Mouse (Mus musculus) regulatory T cell (primary cell): ENCODE data around the gene Dstn.

ENCODE experiments used
- in situ Hi-C: fragments of 300-600 bp; cut with MboI, MseI; formaldehyde crosslinking; loops from one replicate; pipeline ENCODE4 v1.15.1; 2025; ENCODE audit warnings: high pct_unique_total_duplicates

Dstn gene

DNA sequence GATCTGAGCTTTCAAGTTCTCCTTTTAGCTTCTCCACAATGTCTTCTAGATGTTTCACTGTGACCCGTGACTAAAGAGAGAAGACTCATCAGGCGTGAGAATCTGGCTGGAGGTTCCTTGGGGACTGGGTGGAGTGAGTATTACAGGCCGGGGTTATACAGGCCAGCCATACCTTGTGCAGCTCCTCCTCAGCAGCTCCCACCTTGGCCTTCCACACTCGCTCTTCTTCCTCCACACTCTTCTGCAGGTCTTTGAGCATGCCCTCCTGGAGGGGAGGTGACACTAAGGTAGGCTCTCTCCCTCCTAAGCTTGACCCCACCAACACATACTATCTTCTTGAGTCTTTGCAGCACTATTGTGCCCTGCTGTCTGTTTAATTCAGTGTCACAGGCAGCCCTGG, 38.8 kb downstream of the Dstn start:
- in situ Hi-C loops: no loop called here

DNA sequence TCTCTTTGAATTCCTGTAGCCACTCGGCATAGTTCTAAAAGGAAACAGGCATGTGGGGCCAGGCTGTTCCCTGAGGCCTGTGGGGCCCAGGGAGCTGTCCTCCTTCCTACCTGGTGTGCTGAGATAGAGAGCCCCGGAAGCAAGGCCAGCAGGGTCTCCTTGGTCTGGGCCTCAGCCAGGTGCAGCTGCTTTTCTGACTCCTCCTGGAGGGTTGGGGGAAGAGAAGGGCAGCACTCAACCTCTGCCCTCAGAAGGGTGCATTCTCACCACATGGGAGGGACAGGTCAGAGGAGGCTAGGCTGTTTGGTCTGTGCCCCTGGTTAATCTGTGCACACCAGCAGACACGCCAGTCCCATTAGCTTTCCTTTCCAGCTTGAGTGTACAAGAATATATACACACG, 39.9 kb downstream of the Dstn start:
- in situ Hi-C loops: no loop called here

DNA sequence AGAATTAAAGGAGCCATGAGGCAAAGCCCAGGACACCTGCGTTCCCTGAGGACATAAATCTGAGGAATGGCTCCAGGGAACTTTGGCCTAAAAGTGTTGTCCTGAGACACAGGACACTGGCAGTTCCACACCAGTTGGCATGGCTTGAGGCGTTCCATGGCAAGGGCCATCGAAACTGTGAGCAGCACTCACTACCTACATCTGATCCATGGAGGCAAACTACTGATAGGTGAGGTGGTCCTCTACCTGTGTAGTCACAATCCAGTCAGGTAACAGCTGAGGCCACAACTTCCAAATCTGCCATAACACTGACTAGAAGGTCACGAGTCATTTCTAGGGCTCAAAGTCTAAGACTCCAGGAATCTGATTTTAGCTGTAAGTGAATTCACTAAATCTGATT, 40.6 kb downstream of the Dstn start:
- in situ Hi-C loops: no loop called here

DNA sequence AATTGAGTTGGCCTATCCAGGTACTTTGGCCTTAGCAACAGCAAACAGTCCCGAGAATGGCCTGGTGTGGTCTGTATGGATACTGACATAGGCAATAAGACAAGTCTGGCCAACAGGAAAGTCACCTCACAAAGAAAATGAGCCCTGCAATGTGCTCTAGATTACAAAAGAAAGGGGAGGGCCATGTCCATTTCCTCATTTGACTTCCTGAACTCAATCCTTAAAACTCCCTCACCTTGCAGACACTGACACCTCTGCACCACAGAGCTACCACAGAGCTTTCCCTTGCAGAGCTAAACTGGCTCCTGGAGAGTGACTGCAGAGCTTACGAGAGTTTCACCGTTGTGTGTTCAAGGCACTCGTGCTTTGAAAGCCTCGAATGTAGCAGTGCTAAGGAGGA, 47.1 kb downstream of the Dstn start:
- in situ Hi-C loops: no loop called here

DNA sequence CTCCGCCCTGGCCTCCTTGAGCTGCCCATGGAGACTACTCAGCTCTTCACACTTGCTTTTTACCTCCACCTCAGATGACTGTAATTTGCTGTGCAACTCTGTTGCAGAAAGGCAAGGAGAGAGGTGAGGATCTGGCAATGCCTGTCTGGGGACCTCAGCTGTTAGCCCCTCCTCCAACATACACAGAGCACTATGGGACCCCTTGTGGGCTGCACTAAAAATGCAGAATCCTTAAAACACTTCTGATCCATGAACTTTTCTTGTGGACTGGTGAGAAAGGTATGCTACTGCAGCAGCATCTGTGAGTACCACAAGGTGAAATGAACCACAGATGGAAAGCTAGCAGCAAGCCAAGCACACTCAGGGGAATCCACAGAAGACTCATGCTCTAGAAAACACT, 48.2 kb downstream of the Dstn start:
- in situ Hi-C loops: no loop called here

- in situ Hi-C loops: no loop called here
Observed at GRCm38 (mm10) chr2:143969260-143969659, 54.1 kb downstream of the Dstn start.

DNA sequence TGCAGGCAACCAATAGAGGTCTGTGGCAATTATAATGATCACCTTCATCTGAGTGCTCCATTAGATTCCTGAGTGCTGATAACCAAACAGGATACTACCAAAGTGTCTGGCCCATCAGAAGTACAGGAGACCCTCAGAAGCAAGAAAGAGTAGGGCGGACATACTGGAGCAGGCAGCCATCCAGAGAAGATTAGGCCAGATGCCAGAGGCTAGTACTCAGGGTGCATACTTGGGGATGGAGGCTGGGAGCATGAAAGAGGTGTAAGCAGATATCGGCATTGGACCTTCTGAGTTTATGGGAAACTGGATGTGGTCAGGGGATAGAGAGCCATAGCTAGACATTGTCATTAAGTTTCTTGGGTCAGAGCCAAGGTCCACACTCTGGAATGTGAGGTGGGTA, 55.7 kb downstream of the Dstn start:
- in situ Hi-C loops: no loop called here

- in situ Hi-C loops: no loop called here
Observed at GRCm38 (mm10) chr2:143971887-143972286, 56.8 kb downstream of the Dstn start.

DNA sequence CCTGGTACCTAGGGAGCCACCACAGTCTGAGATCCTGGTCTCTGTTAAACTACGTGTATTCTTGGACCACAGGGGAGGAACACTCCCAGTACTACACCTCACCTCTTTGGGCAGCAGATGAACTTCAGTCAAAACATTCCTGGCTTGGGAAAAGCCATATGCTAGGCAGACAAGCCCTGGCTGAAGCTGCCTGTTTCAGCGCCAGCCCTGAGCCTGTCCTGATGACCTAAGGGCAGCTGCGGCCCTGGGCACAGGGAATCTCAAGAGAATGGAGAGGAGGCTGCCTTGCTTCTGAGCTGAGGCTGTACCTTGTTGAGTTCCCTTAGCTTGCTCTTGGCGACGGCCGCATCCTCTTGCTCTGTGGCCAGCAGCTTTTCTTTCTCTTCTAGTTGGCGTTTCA, 58.0 kb downstream of the Dstn start:
- in situ Hi-C loops: no loop called here

DNA sequence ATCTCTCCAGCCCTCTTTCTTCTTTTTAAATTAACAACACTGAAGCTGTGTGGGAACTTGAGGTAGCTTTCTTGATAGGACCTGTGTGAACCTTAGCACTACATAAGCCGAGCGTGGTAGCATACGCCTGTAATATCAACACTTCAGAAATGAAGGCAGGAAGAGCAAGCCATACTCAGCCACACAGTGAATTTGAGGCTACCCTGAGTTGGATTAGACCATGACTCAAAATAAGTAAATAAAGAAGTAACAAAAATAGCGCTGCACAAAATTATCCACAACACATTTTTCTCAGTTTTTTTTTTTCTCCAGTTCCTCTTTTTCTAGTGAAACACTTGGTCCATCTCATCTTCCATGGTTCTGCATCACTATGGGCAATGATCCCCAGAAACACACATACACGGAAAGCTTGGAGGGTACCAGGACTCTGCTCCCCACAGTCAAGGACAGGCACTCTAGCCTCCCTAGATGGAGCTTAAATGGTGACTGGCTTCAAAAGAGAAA, 60.1 kb downstream of the Dstn start:
- in situ Hi-C loops: no loop called here

DNA sequence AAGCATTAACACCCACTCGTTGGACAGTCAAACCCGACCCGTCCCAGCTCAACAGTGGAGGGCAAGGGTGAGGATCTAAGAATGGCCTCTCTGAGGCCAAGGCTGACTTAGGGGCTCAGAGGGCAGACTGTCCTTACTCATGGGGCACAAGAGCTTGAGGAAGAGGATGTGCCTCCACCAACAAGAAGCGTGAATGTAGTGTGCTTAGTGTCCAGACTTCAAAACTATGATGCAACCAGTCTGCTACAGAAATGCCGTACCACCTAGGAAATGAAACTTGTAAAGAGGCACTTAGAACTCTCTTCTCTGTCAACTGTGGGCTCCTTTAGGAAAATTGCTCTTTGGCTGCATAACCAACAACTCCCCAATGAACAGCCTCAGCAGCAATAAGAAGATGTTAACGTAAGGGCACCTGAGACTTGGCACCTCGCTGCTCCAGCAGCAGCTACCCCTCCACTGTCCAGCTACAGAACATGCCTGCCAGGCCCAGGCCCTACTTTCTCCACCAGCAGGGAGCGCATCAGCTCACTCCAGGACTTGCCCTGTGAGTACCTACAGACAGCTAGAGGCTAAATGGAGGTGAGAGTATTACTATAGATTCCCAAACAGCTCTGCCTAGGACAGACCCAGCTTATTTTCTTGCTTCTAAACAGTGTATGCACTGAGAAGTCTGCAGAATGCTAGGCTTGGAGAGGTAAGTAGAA, 63.5 kb downstream of the Dstn start:
- in situ Hi-C loops: no loop called here

- in situ Hi-C loops: no loop called here
Observed at GRCm38 (mm10) chr2:143980781-143981398, 65.8 kb downstream of the Dstn start.

- in situ Hi-C loops: no loop called here
Observed at GRCm38 (mm10) chr2:143982152-143982551, 67.0 kb downstream of the Dstn start.

- in situ Hi-C loops: no loop called here
Observed at GRCm38 (mm10) chr2:143982901-143983300, 67.8 kb downstream of the Dstn start.

DNA sequence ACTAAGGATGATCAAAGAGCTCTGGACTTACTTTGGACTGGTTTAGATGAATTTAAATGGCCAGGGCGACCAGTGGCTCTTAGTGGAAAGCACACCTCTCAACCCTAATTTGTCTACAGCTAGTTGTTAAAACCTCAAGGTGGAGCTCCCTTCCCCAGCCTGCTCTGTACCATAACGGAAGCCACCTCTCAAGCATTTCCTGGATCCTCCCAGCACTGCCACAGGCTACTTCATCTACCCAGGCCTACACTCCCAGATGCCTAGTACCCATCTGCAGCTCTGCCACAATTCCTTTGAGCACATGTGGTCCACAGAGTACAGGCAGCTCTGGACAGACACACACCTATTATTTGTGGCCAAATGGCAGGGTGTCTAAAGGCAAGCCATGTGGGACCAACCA, 68.4 kb downstream of the Dstn start:
- in situ Hi-C loops: no loop called here

DNA sequence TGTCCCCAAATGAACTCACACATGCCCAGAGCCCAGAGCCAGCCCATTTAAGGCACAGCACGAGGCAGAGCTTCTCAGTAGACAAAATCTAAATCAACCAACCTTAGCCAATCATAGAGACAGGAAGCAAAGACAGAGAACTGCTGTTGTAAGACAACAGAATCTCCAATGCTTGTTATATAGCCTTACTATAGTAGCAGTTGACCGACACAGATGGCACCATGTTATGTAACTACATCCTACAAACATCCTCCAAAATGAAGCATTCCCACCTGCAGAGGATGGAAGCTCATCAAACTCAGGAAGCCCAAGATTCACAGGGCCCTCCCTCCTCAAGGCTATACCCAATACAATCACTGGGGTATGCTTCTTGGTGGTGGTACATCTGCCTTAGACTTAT, 72.4 kb downstream of the Dstn start:
- in situ Hi-C loops: loop anchor here (5.0 kb wide), 1 partner anchor 150 kb away; no protein-coding TSS in a partner anchor

GRCm38 (mm10) chr2:143988016-143988415, 72.9 kb downstream of the Dstn start:
- in situ Hi-C loops: loop anchor here (5.0 kb wide), 1 partner anchor 151 kb away; no protein-coding TSS in a partner anchor

GRCm38 (mm10) chr2:143990997-143991396, 75.9 kb downstream of the Dstn start:
- in situ Hi-C loops: no loop called here

- in situ Hi-C loops: no loop called here
Observed at GRCm38 (mm10) chr2:143991964-143992672, 77.0 kb downstream of the Dstn start.
